Mouse (Mus musculus) embryonic fibroblast, embryonic 13.5 days (primary cell): ENCODE data around the gene Lfng. TPM values are rescaled to one million over a fixed set of nuclear protein-coding genes. Genes with fewer than 3 reads are reported as not detected.
A peak's percentile ranks its signal among the peaks of the same experiment; 100 is the strongest.

Source experiments
- H3K27ac ChIP-seq: 2 replicates; pipeline ENCODE4 v1.5.1; 2012; ENCODE audit warnings: low read length, control low read depth, inconsistent platforms; ENCODE audit not compliant: insufficient read depth
- H3K4me1 ChIP-seq: 2 replicates; pipeline ENCODE4 v1.6.1; 2011; ENCODE audit warnings: low read length; ENCODE audit not compliant: control insufficient read depth, insufficient read depth
- H3K4me3 ChIP-seq: 2 replicates; pipeline ENCODE4 v1.5.1; 2011; ENCODE audit warnings: mild to moderate bottlenecking, control low read depth, low read length; ENCODE audit not compliant: insufficient read depth
- CTCF ChIP-seq: IDR thresholded peaks from 2 replicates; pipeline ENCODE4 v1.5.1; 2011; ENCODE audit warnings: mild to moderate bottlenecking, control low read depth, low read length, moderate library complexity, borderline replicate concordance; ENCODE audit not compliant: insufficient read depth
- POLR2A ChIP-seq: IDR thresholded peaks from 2 replicates; pipeline ENCODE4 v1.6.1; 2011; ENCODE audit warnings: low read depth, mild to moderate bottlenecking, control low read depth, low read length, moderate library complexity
- polyA plus RNA-seq: library from polyadenylated mRNA; stranded (reverse); fragments of >200 nt; gene quantifications from 2 replicates; pipeline ENCODE4 v1.2.4, GENCODE M21; 2011; ENCODE audit warnings: low read depth; ENCODE audit not compliant: missing spikeins, insufficient read length

The Lfng gene
- polyA plus RNA-seq, 1 experiment = 8.2 TPM

DNA sequence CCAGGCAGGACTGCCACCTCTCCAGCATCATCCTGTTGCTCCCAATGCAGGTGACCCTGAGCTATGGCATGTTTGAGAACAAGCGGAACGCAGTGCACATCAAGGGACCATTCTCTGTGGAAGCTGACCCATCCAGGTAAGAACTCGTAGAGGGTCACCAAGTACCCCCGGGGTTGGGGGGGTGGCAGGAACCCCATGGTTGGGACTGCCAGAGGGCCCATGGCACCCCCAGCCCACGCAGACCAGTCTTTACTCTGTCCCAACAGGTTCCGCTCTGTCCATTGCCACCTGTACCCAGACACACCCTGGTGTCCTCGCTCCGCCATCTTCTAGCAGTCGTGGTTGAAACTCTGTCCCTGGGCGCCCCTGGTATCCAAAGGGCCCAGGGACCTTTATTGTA is 7.0 kb downstream of the Lfng start:
- no peak overlapping the region for H3K4me3 ChIP-seq
- H3K27ac ChIP-seq = no peak overlapping the region
- TF ChIP-seq POLR2A = no peak
- TF ChIP-seq CTCF = no peak
- peaks cover 3% of the 10 kb centered on the region; the same call in 1 of the 2 replicates for H3K4me1 ChIP-seq

DNA sequence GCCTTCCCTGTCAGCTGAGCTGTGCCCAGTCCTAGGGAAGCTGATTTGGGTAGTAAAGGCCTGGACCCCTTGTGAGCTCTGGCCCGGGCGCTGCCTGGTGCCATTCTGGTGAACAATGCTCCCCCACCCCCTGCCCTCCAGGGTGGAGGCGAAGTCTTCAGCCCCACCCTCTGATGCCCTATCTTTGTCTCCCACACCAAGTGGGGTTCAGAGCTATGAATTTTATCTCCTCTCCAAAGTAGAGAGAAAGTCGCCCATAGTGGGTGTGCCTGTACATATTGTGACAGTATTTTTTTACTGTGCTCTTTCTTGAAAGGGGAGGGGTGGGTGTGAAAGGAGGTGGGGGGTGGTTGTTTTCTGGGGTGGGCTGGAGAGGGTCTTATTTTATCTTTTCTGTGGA is 7.7 kb downstream of the Lfng start:
- Histone ChIP-seq H3K27ac (no peak overlapping the region), H3K4me3 (no peak overlapping the region), H3K4me1 (no peaks in the 10 kb centered on the region; the same call in 1 of the 2 replicates)
- TF ChIP-seq CTCF (no peak), POLR2A (no peak)

- Histone ChIP-seq H3K4me3 (no peak overlapping the region), H3K27ac (no peak overlapping the region)
Observed at GRCm38 (mm10) chr5:140615321-140616109, 8.4 kb downstream of the Lfng start.

DNA sequence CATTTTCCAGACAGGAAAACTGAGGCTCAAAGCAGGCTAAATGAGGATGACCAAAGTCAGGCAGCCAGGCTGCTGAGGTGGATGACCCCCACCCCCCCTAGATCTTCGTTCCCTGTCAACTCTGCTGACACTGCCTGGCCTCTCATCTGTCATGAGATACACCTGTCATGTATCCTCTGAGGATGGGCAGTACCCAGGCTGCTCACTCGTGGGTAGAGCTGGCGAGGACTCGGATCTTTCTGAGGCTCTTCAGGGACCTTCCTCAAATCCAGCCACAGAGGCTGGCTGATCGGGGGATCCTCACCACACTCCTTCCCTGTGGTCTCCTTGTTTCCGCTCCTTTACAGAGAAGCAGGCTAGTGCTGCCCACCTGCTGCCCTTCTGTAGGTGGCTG is 9.0 kb downstream of the Lfng start:
- H3K4me1 ChIP-seq = peaks cover 2% of the 10 kb centered on the region; the same call in 1 of the 2 replicates
- no peak overlapping the region for H3K27ac ChIP-seq
- no peak for TF ChIP-seq CTCF
- TF ChIP-seq POLR2A = no peak
- no peak overlapping the region for H3K4me3 ChIP-seq

More at GRCm38 (mm10) chr5:140615321-140616109, 8.4 kb downstream of the Lfng start:
- no peak for TF ChIP-seq CTCF
- H3K4me1 ChIP-seq = no peaks in the 10 kb centered on the region; the same call in none of the 2 replicates

DNA sequence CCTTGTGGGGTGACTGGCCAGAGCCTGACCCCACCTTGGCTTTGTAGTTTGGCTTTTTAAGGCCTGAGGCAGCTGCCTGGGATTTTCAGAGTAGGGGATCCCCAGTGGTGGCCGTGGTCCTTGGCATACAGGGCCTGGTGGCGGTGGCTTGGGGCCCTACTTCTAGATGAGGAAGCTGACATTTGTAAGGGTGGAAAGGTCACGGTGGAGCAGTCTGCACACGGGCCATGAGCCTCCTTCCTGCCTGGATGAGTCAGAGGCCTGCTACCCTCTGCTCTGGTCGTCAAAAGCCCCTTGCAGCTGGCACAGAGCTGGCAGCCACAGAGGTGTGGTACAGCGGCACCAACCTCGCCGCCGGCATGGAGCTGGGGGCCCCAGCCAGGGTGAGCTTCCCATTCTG is 9.6 kb downstream of the Lfng start:
- H3K27ac ChIP-seq = no peak overlapping the region

DNA sequence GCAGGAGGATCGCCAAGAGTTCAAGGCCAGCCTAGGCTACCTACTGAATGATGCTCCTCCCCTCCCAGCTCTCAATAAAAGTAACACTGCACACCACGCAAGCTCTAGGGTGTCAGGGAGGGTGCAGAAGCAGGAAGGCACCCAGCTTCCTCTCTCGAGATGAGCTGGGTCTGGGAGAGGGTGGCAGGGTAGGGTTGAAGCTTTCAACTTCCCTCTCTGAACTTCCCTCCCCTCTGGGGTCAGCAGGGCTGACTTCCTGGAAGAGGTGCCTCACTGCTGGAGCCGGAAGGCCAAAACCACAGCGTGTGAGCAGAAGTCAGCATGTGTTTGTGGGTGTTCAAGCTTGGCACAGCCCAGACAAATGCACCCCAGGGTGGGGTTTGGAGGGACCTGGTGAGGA is 10.6 kb downstream of the Lfng start:
- no peak for TF ChIP-seq POLR2A
- H3K4me3 ChIP-seq = no peak overlapping the region
- H3K27ac ChIP-seq = no peak overlapping the region
- H3K4me1 ChIP-seq = peaks cover 2% of the 10 kb centered on the region; the same call in 1 of the 2 replicates

More for the DNA sequence above, 9.6 kb downstream of the Lfng start:
- TF ChIP-seq CTCF (no peak), POLR2A (no peak)
- no peak overlapping the region for H3K4me3 ChIP-seq
- peaks cover 2% of the 10 kb centered on the region; the same call in 1 of the 2 replicates for H3K4me1 ChIP-seq

- Histone ChIP-seq H3K4me1 (peaks cover 2% of the 10 kb centered on the region; the same call in 1 of the 2 replicates), H3K4me3 (no peak overlapping the region), H3K27ac (no peak overlapping the region)
- TF ChIP-seq CTCF (peak; percentile 77), POLR2A (no peak)
Observed at GRCm38 (mm10) chr5:140619151-140619771, 12.1 kb downstream of the Lfng start.

DNA sequence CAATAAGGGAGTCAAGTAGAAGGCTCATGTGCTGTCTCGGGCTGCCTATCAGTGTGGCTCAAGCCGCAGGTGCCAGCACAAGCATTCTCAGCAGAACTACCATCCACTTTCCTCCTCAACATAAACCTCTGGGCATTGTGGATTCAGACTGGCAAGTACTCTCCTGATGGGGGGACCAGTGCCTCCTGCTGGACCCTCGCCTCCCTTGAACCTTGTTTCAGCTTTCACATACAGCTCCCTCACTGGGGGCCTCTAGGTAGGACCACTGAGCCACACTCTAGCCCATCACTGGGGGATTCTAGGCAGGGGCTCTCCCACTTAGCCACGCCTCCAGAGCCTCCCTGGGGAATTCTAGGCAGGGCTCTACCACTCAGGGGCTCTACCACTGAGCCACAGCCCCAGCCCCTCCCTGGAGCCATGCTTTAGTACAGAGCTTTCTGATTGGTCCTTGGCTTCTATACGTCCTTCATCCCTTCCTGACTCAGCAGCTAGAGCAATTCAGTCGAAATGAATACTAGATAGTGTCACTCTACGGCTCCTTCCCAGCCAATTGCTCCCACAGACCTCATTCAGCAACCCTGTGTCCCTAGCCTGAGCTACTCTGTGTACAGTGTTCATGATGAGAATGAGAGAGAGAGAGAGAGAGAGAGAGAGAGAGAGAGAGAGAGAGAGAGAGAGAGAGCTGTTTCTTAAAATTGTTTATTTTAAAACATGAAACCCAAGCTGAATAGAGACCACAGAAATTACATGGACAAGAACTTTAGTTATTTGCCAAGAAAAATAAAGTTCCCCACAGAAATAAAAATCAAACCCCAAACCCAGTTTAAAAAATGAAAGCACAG is 13.0 kb downstream of the Lfng start:
- Histone ChIP-seq H3K27ac (peak overlapping the region; percentile 16; the same call in 1 of the 2 replicates), H3K4me3 (no peak overlapping the region), H3K4me1 (peaks cover 2% of the 10 kb centered on the region; the same call in 1 of the 2 replicates)
- no peak for TF ChIP-seq POLR2A
- TF ChIP-seq CTCF = no peak

- no peak for TF ChIP-seq POLR2A
- no peak for TF ChIP-seq CTCF
- H3K4me3 ChIP-seq = no peak overlapping the region
- peaks cover 2% of the 10 kb centered on the region; the same call in 1 of the 2 replicates for H3K4me1 ChIP-seq
- 0 out of 2 replicates have a peak overlapping the region, but pooled peaks have one; percentile 39 for H3K27ac ChIP-seq
Observed at GRCm38 (mm10) chr5:140621092-140621491, 14.0 kb downstream of the Lfng start.

DNA sequence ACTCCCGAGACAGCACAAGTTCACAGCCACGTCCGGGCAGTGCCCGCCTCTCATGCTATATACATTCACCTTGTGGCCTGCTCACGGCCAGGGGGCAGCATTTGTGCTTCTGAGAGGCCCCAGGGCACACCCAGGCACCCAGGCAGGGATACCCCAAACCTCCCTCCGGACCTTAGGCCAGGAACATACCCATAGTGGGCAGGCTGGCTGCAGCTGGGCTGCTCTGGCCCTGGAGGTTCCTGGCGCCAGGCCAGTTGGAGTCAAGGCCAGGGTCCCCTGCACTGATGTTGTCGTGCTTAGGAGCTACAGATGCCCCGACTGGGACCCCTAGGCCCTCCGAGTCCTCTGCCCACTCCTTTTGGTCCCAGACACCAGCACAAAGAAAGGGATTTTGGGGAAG is 14.4 kb downstream of the Lfng start:
- peaks cover 2% of the 10 kb centered on the region; the same call in 1 of the 2 replicates for H3K4me1 ChIP-seq
- TF ChIP-seq POLR2A (no peak), CTCF (no peak)
- no peak overlapping the region for H3K4me3 ChIP-seq
- H3K27ac ChIP-seq = no peak overlapping the region
